Mouse (Mus musculus) CH12.LX (cell line): ENCODE measurements at regions not wholly inside any gene's neighbourhood (a gene's known extent, or its start where the extent isn't known, plus 50 kb on each side); places are given as distances from the start of the nearest gene placed in this dataset.

Source experiments
- CTCF ChIP-seq, 2 experiments: IDR thresholded peaks in 1 of 2; conservative IDR thresholded peaks in 1 of 2; 2 replicates each; pipeline ENCODE4 v1.5.1; 2011 to 2012; ENCODE audit warnings: low read depth in 2 of 2, low read length in 2 of 2, improper control_type of control experiment in 1 of 2, inconsistent platforms in 1 of 2, mild to moderate bottlenecking in 1 of 2, moderate library complexity in 1 of 2
- EP300 ChIP-seq: IDR thresholded peaks from 2 replicates; pipeline ENCODE4 v1.6.1; 2011; ENCODE audit warnings: low read length, improper control_type of control experiment
- JUND ChIP-seq: conservative IDR thresholded peaks from 2 replicates; pipeline ENCODE4 v1.6.1; 2011; ENCODE audit warnings: low read depth, low read length, improper control_type of control experiment
- MEF2A ChIP-seq: IDR thresholded peaks from 2 replicates; pipeline ENCODE4 v1.6.1; 2014; ENCODE audit warnings: low read depth, mild to moderate bottlenecking, inconsistent platforms, low read length, improper control_type of control experiment, borderline replicate concordance
- POLR2A ChIP-seq: IDR thresholded peaks from 2 replicates; pipeline ENCODE4 v1.6.1; 2011; ENCODE audit warnings: low read depth, mild to moderate bottlenecking, improper control_type of control experiment, low read length
- RAD21 ChIP-seq: IDR thresholded peaks from 2 replicates; pipeline ENCODE4 v1.6.1; 2011; ENCODE audit warnings: low read depth, mild to moderate bottlenecking, low read length, improper control_type of control experiment, moderate library complexity
- UBTF ChIP-seq: IDR thresholded peaks from 2 replicates; pipeline ENCODE4 v1.6.1; 2012; ENCODE audit warnings: low read depth, mild to moderate bottlenecking, inconsistent platforms, low read length, improper control_type of control experiment, moderate library complexity
- ZC3H11A ChIP-seq: IDR thresholded peaks from 2 replicates; pipeline ENCODE4 v1.6.1; 2012; ENCODE audit warnings: low read depth, mild to moderate bottlenecking, inconsistent platforms, low read length, improper control_type of control experiment

GRCm38 (mm10) chr17:75920240-75920639, 368.5 kb upstream of the Fam98a start:
- TF ChIP-seq JUND, result no peak
- TF ChIP-seq CTCF (conservative IDR thresholded peaks at IDR 0.05 in 1 of 2, IDR thresholded peaks at IDR 0.05 in 1 of 2; ENCODE audit: low read depth in 2 of 2, low read length in 2 of 2), result no peak
- TF ChIP-seq ZC3H11A, result no peak
- no peak for TF ChIP-seq RAD21
- TF ChIP-seq POLR2A, result no peak
- no peak for TF ChIP-seq MEF2A
- no peak for TF ChIP-seq UBTF
- TF ChIP-seq EP300, result no peak
